Mouse (Mus musculus) thymus, adult 2 months (tissue): ENCODE measurements at regions not wholly inside any gene's neighbourhood (a gene's known extent, or its start where the extent isn't known, plus 50 kb on each side); places are given as distances from the start of the nearest gene placed in this dataset.

Experiments
- CTCF ChIP-seq: fragments of 200-500 bp; IDR thresholded peaks from 2 replicates; pipeline ENCODE4 v1.5.1; 2012; ENCODE audit warnings: mild to moderate bottlenecking, control low read depth, low read length, moderate library complexity, borderline replicate concordance; ENCODE audit not compliant: control insufficient read depth, poor library complexity, insufficient read depth; ENCODE audit errors: extremely low read depth
- POLR2A ChIP-seq: fragments of 200-500 bp; IDR thresholded peaks from 2 replicates; pipeline ENCODE4 v1.6.1; 2012; ENCODE audit warnings: mild to moderate bottlenecking, low read length, control low read depth, moderate library complexity; ENCODE audit not compliant: control insufficient read depth, poor library complexity, insufficient read depth; ENCODE audit errors: extremely low read depth

DNA sequence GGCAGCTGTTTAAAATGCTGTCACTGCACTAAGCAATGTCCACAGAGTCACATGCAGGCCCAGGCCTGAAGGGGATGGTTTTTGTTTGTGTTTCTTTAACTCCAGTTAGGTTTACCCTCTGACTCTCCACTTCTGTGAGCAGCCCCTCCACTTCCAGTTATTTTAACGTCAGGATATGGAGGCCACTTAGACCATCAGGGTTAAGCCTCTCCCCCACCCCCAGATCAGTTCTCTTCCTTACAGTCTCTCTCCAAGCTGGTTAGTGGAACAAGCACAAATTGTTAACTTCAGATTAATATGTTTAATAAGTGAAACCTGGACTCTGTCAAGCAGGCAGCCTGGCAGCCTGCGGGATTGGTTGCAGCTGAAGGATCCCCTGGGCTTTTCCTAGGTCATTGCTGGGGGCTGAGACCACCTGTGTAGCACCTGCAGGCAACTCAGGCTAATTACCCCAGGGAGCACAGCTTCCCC is 85.9 kb downstream of the Tmem30b start:
- TF ChIP-seq POLR2A (no peak), CTCF (no peak)
